Mouse (Mus musculus): ENCODE results near the gene Ripply2. TPM values are rescaled to one million over a fixed set of nuclear protein-coding genes. Genes with fewer than 3 reads are reported as not detected.

Gene Ripply2
- polyA plus RNA-seq, 1 experiment from 2014 or later, result 8.5 TPM

DNA sequence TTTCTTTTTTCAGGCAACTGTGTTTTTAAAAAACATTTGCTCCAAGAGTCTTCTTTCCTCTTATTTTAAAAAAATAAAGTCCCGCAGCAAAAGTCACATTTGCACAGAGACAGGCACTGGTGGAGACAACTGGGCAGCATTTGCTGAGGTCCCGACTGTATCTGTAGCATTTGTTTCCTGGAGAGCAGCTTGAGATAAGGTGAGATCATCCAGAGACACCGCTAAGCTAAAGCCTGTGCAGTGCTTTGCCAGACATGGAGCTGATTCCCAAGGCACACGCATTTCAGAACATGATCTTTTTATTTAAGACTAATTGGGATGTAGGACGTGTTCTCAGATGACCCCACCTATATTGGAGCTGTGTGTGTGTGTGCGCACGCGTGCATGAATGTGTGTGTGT is 23.6 kb upstream of the Ripply2 start:
- no peak overlapping the region for H3K4me2 ChIP-seq
- no peak overlapping the region for H3K27ac ChIP-seq (replicated peaks)
- H3K9ac ChIP-seq, result no peak overlapping the region
- no peaks in the 10 kb centered on the region for H3K4me1 ChIP-seq (replicated peaks)
- H3K27me3 ChIP-seq, result no peaks in the 10 kb centered on the region
- H3K36me3 ChIP-seq, result no peaks in the 10 kb centered on the region
- no peak for ATAC-seq (ENCODE audit: low FRiP score, low read depth)
- H3K4me3 ChIP-seq, result no peak overlapping the region
- 87% methylated on average over 8 of the region's 8 CpGs for WGBS
- H3K9me3 ChIP-seq, result no peaks in the 10 kb centered on the region

DNA sequence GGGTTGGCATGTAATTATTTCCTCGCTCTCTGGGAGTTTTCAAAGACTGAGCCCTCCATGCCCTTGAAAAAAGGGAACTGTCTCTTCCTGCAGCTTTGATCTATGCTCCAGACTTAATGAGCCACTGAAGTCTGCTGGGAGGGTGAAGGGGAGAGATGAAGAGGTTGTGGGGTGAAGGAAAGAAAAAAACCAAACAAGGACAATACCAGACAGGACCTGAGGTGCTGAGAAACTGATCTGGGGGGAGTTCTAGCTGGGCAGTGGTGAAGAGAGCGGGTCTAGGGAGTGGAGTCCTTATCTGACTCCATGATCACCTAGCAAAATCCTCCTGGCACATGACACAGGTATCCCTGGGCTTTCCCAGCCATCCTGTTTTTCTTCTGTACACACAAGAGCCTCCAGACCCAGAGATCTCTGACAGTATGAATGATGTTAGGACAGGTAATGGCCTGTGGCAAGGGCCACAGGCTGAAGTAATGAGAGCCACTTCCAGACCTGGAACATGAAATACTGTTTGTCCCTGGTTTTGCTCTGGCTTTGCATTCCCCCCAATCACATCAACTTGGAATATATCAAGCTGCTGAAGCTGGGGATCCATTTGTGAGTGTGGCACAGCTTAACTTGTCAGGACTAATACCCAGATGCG is 18.2 kb upstream of the Ripply2 start:
- 71% methylated on average over 3 of the region's 3 CpGs for WGBS
- ATAC-seq (ENCODE audit: low FRiP score, low read depth), result no peak

GRCm38 (mm10) chr9:86999956-87000582 is 15.3 kb upstream of the Ripply2 start:
- Histone ChIP-seq H3K4me2 (no peak overlapping the region), H3K4me3 (no peak overlapping the region), H3K27ac (replicated peaks) (no peak overlapping the region), H3K36me3 (no peaks in the 10 kb centered on the region), H3K27me3 (no peaks in the 10 kb centered on the region), H3K9ac (no peak overlapping the region), H3K9me3 (no peaks in the 10 kb centered on the region), H3K4me1 (replicated peaks) (no peaks in the 10 kb centered on the region)
- no peak for ATAC-seq (ENCODE audit: low FRiP score, low read depth)
- 78% methylated on average over 2 of the region's 2 CpGs for WGBS

More for the DNA sequence above, 18.2 kb upstream of the Ripply2 start:
- no peaks in the 10 kb centered on the region for H3K27me3 ChIP-seq
- no peak overlapping the region for H3K27ac ChIP-seq (replicated peaks)
- H3K36me3 ChIP-seq, result no peaks in the 10 kb centered on the region
- no peak overlapping the region for H3K9ac ChIP-seq
- no peaks in the 10 kb centered on the region for H3K4me1 ChIP-seq (replicated peaks)
- no peaks in the 10 kb centered on the region for H3K9me3 ChIP-seq
- no peak overlapping the region for H3K4me2 ChIP-seq
- no peak overlapping the region for H3K4me3 ChIP-seq

GRCm38 (mm10) chr9:87004701-87005434 is 10.5 kb upstream of the Ripply2 start:
- H3K9ac ChIP-seq, result no peak overlapping the region
- no peaks in the 10 kb centered on the region for H3K36me3 ChIP-seq
- no peak for ATAC-seq (ENCODE audit: low FRiP score, low read depth)
- no peak overlapping the region for H3K27ac ChIP-seq (replicated peaks)
- H3K4me1 ChIP-seq (replicated peaks), result no peaks in the 10 kb centered on the region
- H3K4me3 ChIP-seq, result no peak overlapping the region
- 74% methylated on average over 6 of the region's 6 CpGs for WGBS
- no peak overlapping the region for H3K4me2 ChIP-seq
- H3K9me3 ChIP-seq, result no peaks in the 10 kb centered on the region
- H3K27me3 ChIP-seq, result no peaks in the 10 kb centered on the region

DNA sequence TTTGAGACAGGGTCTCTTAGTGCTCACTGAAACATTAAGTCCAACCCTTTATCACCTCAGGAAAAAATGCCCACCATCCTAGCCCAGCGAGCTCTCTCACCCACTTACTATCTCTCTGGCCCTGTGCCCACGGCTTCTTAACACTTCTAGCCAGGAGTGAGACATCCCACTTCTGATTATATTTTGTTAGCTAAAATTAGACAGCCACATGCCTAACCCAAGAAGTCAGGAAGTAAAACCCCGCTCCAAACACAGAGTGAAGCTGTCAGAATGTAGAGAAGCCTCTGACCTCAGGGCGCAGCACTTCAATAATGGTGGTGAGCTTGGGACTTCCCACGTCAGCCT is 9.9 kb upstream of the Ripply2 start:
- no peaks in the 10 kb centered on the region for H3K4me1 ChIP-seq (replicated peaks)
- H3K36me3 ChIP-seq, result no peaks in the 10 kb centered on the region
- no peak for ATAC-seq (ENCODE audit: low FRiP score, low read depth)
- whole genome bisulfite sequencing, result 58% methylated on average over 5 of the region's 5 CpGs
- H3K27ac ChIP-seq (replicated peaks), result no peak overlapping the region
- no peaks in the 10 kb centered on the region for H3K27me3 ChIP-seq
- no peaks in the 10 kb centered on the region for H3K9me3 ChIP-seq
- no peak overlapping the region for H3K9ac ChIP-seq
- no peak overlapping the region for H3K4me2 ChIP-seq
- no peak overlapping the region for H3K4me3 ChIP-seq

GRCm38 (mm10) chr9:87008507-87008906 is 6.8 kb upstream of the Ripply2 start:
- peaks cover 3% of the 10 kb centered on the region; the same call in 1 of the 2 replicates for H3K27me3 ChIP-seq
- no peaks in the 10 kb centered on the region for H3K36me3 ChIP-seq
- H3K27ac ChIP-seq (replicated peaks), result no peak overlapping the region
- no peak overlapping the region for H3K4me3 ChIP-seq
- 72% methylated on average over 6 of the region's 6 CpGs for whole genome bisulfite sequencing
- no peaks in the 10 kb centered on the region for H3K4me1 ChIP-seq (replicated peaks)
- H3K9ac ChIP-seq, result no peak overlapping the region
- no peaks in the 10 kb centered on the region for H3K9me3 ChIP-seq
- no peak for ATAC-seq (ENCODE audit: low FRiP score, low read depth)
- H3K4me2 ChIP-seq, result no peak overlapping the region

DNA sequence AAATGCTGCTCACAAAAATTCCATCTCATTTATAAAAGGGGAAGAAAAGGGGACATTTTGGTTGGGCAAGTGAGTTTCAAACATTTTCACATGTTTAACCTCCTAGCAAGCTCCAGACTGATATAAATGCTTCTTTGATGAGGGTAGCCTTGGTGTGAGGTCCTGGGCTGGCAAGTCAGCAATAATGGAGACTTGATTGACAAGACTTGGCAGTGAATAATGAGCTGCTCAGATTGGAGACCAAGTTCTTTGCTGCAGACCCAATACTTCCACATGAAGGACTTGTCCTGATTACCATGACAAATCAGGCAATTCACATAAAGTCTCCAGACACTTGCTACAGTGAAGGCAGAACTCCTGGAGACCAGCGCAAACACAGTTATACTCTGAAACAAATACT is 6.4 kb upstream of the Ripply2 start:
- Histone ChIP-seq H3K27me3 (peaks cover 3% of the 10 kb centered on the region; the same call in 1 of the 2 replicates), H3K4me1 (replicated peaks) (no peaks in the 10 kb centered on the region), H3K9me3 (no peaks in the 10 kb centered on the region), H3K36me3 (no peaks in the 10 kb centered on the region), H3K4me2 (no peak overlapping the region), H3K4me3 (no peak overlapping the region), H3K27ac (replicated peaks) (no peak overlapping the region), H3K9ac (no peak overlapping the region)
- 73% methylated on average over 1 of the region's 1 CpGs for WGBS
- ATAC-seq (ENCODE audit: low FRiP score, low read depth), result no peak

- H3K9me3 ChIP-seq, result no peaks in the 10 kb centered on the region
- ATAC-seq (ENCODE audit: low FRiP score, low read depth), result peak; percentile 81
- peaks cover 17% of the 10 kb centered on the region for H3K4me1 ChIP-seq (replicated peaks)
- H3K4me3 ChIP-seq, result peak overlapping the region; percentile 72
- H3K27me3 ChIP-seq, result peaks cover 3% of the 10 kb centered on the region; the same call in 1 of the 2 replicates
- H3K27ac ChIP-seq (replicated peaks), result no peak overlapping the region
- peak overlapping the region; percentile 86 for H3K4me2 ChIP-seq
- no peaks in the 10 kb centered on the region for H3K36me3 ChIP-seq
- peak overlapping the region; percentile 73 for H3K9ac ChIP-seq
- WGBS, result 5% methylated on average over 10 of the region's 10 CpGs
Measured at GRCm38 (mm10) chr9:87015938-87016294, 579 bp downstream of the Ripply2 start.

GRCm38 (mm10) chr9:87021778-87022523 is 6.6 kb downstream of the Ripply2 start, which contains the start of gene Cyb5r4:
Cyb5r4 (plus strand) TSS chr9:87022014.
- Histone ChIP-seq H3K4me1 (replicated peaks) (peaks cover 23% of the 10 kb centered on the region), H3K9ac (peak within 1 kb of the TSS; percentile 76), H3K4me2 (peak within 1 kb of the TSS; percentile 71), H3K27me3 (no peaks in the 10 kb centered on the region), H3K4me3 (peak within 1 kb of the TSS; percentile 79), H3K9me3 (no peaks in the 10 kb centered on the region), H3K27ac (replicated peaks) (peak within 1 kb of the TSS; percentile 84), H3K36me3 (no peaks in the 10 kb centered on the region)
- under 1% methylated on average over 44 of the region's 52 CpGs for WGBS
- peak; percentile 99 for ATAC-seq (ENCODE audit: low FRiP score, low read depth)

GRCm38 (mm10) chr9:87025764-87026163 is 10.4 kb downstream of the Ripply2 start:
- H3K27ac ChIP-seq (replicated peaks), result no peak overlapping the region
- H3K27me3 ChIP-seq, result no peaks in the 10 kb centered on the region
- no peak for ATAC-seq (ENCODE audit: low FRiP score, low read depth)
- peaks cover 4% of the 10 kb centered on the region; the same call in 1 of the 2 replicates for H3K36me3 ChIP-seq
- H3K9me3 ChIP-seq, result no peaks in the 10 kb centered on the region
- no peak overlapping the region for H3K4me2 ChIP-seq
- no peak overlapping the region for H3K9ac ChIP-seq
- H3K4me1 ChIP-seq (replicated peaks), result peaks cover 23% of the 10 kb centered on the region
- H3K4me3 ChIP-seq, result no peak overlapping the region
- 75% methylated on average over 6 of the region's 6 CpGs for WGBS

DNA sequence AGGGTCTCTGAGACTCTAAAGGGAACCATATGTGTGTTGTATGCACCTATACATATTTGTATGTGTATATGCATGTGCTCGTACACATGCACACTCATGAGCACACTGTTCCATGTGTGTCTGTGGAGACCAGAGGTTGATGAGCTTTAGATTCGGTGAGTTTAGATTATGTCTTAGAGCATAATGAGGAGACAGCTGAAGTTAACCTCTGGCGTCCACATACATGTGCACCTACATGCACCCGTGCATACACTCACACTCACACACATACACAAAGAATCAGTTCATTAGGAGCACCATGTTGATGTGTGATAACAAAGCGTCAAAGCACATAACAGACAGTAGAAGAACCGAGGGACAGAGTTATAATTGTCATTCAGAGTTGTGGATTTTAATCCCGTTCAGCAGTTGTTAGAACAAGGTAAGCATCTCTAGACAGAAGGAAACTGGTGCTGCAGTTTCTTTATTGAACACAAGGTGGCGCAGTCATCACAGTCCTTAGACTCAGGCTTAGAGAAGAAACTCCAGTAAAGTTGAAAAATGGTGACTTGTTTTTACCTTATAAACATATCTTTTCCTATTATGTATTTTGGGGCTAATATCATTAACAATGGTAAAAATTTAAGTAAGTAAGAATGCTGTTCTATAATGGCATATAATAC is 12.2 kb downstream of the Ripply2 start:
- no peak overlapping the region for H3K9ac ChIP-seq

More for the DNA sequence above, 12.2 kb downstream of the Ripply2 start:
- H3K4me1 ChIP-seq (replicated peaks), result peaks cover 13% of the 10 kb centered on the region
- no peak overlapping the region for H3K4me2 ChIP-seq
- no peak overlapping the region for H3K4me3 ChIP-seq
- H3K27me3 ChIP-seq, result no peaks in the 10 kb centered on the region
- 48% methylated on average over 8 of the region's 8 CpGs for WGBS
- H3K9me3 ChIP-seq, result no peaks in the 10 kb centered on the region
- peak; percentile 73 for ATAC-seq (ENCODE audit: low FRiP score, low read depth)
- no peak overlapping the region for H3K27ac ChIP-seq (replicated peaks)
- H3K36me3 ChIP-seq, result peaks cover 4% of the 10 kb centered on the region; the same call in 1 of the 2 replicates
